Mouse (Mus musculus) urinary bladder, adult 18-20 months (tissue): Measurements from ENCODE around the gene Cdc40.
A peak's percentile ranks its signal among the peaks of the same experiment; 100 is the strongest.
"Not testable (repeated sequence)": the region's sequence is repeated elsewhere in the genome, so short reads cannot be mapped to it uniquely, and the experiment has no call there.

Experiments
- DNase-seq, 2 experiments: peaks; one replicate each; pipeline ENCODE4 v3.0.0; 2022; ENCODE audit warnings: low spot score in 2 of 2, mixed read lengths in 2 of 2

Gene Cdc40

GRCm38 (mm10) chr10:40868081-40868480, 15.0 kb downstream of the Cdc40 start:
- no peak for DNase-seq

- DNase-seq = no peak
Measured at GRCm38 (mm10) chr10:40857599-40857998, 25.5 kb downstream of the Cdc40 start.

- no peak for DNase-seq
Measured at GRCm38 (mm10) chr10:40856703-40857102, 26.4 kb downstream of the Cdc40 start.

GRCm38 (mm10) chr10:40855616-40856015, 27.5 kb downstream of the Cdc40 start:
- no peak for DNase-seq

- DNase-seq = no peak
Measured at GRCm38 (mm10) chr10:40851138-40851537, 32.0 kb downstream of the Cdc40 start.

GRCm38 (mm10) chr10:40850644-40851043, 32.5 kb downstream of the Cdc40 start:
- DNase-seq = no peak

GRCm38 (mm10) chr10:40847176-40847874, 35.8 kb downstream of the Cdc40 start:
- no peak for DNase-seq

GRCm38 (mm10) chr10:40845626-40846025, 37.5 kb downstream of the Cdc40 start:
- DNase-seq = no peak

GRCm38 (mm10) chr10:40844546-40844945, 38.6 kb downstream of the Cdc40 start:
- no peak for DNase-seq

GRCm38 (mm10) chr10:40843841-40844240, 39.3 kb downstream of the Cdc40 start:
- no peak for DNase-seq

GRCm38 (mm10) chr10:40840086-40840485, 43.0 kb downstream of the Cdc40 start:
- peak in 1 of 2 experiments; percentile 9 for DNase-seq

- no peak for DNase-seq
Measured at GRCm38 (mm10) chr10:40831267-40831666, 51.8 kb downstream of the Cdc40 start.

- DNase-seq = no peak
Measured at GRCm38 (mm10) chr10:40830312-40830711, 52.8 kb downstream of the Cdc40 start.

GRCm38 (mm10) chr10:40827706-40828105, 55.4 kb downstream of the Cdc40 start:
- no peak for DNase-seq

- no peak for DNase-seq
Measured at GRCm38 (mm10) chr10:40825952-40826351, 57.2 kb downstream of the Cdc40 start.

GRCm38 (mm10) chr10:40816471-40816870, 66.6 kb downstream of the Cdc40 start:
- DNase-seq = no peak

- DNase-seq = no peak
Measured at GRCm38 (mm10) chr10:40813627-40814026, 69.5 kb downstream of the Cdc40 start.

GRCm38 (mm10) chr10:40809411-40809910, 73.7 kb downstream of the Cdc40 start:
- not testable (repeated sequence) for DNase-seq

- no peak for DNase-seq
Measured at GRCm38 (mm10) chr10:40806221-40806620, 76.9 kb downstream of the Cdc40 start.

- no peak for DNase-seq
Measured at GRCm38 (mm10) chr10:40805221-40805620, 77.9 kb downstream of the Cdc40 start.

- no peak for DNase-seq
Measured at GRCm38 (mm10) chr10:40792115-40792514, 91.0 kb downstream of the Cdc40 start.

- no peak for DNase-seq
Measured at GRCm38 (mm10) chr10:40790406-40790805, 92.7 kb downstream of the Cdc40 start.
